Mouse (Mus musculus) liver, embryonic 11.5 days (tissue): ENCODE results near the gene Tbx2. TPM values are rescaled to one million over a fixed set of nuclear protein-coding genes. Genes with fewer than 3 reads are reported as not detected.

Experiments
- ATAC-seq: fragments of 200-750 bp; cut with Nextera tagmentation; replicated peaks from 2 replicates; pipeline ENCODE4 v1.8.0; 2017; ENCODE audit warnings: moderate number of reproducible peaks, mild to moderate bottlenecking, moderate TSS enrichment, moderate library complexity; ENCODE audit not compliant: low FRiP score
- DNase-seq: peaks from one replicate; pipeline ENCODE4 v3.0.0-alpha.2; 2017; ENCODE audit warnings: low spot score
- H3K27ac ChIP-seq: fragments of 300-500 bp; sonication (generic); 2 replicates; pipeline ENCODE4 v1.5.1; 2014; ENCODE audit warnings: mild to moderate bottlenecking, low read depth, low read length, control low read depth
- H3K27me3 ChIP-seq: fragments of 300-500 bp; sonication (generic); replicated peaks from 2 replicates; pipeline ENCODE4 v1.6.1; 2014; ENCODE audit warnings: low read length, mixed read lengths; ENCODE audit not compliant: control insufficient read depth, insufficient read depth
- H3K36me3 ChIP-seq: fragments of 300-500 bp; sonication (generic); 2 replicates; pipeline ENCODE4 v1.6.1; 2014; ENCODE audit warnings: mild to moderate bottlenecking, low read length, moderate library complexity, mixed read lengths; ENCODE audit not compliant: control insufficient read depth, insufficient read depth
- H3K4me1 ChIP-seq: fragments of 300-500 bp; sonication (generic); replicated peaks from 2 replicates; pipeline ENCODE4 v1.6.1; 2014; ENCODE audit warnings: low read length, mixed read lengths; ENCODE audit not compliant: control insufficient read depth, insufficient read depth
- H3K4me2 ChIP-seq: fragments of 300-500 bp; sonication (generic); 2 replicates; pipeline ENCODE4 v1.6.1; 2014; ENCODE audit warnings: mild to moderate bottlenecking, control low read depth, moderate library complexity
- H3K4me3 ChIP-seq: fragments of 300-500 bp; sonication (generic); 2 replicates; pipeline ENCODE4 v1.5.1; 2014; ENCODE audit warnings: low read depth, low read length, control low read depth
- H3K9ac ChIP-seq: fragments of 300-500 bp; sonication (generic); 2 replicates; pipeline ENCODE4 v1.6.1; 2014; ENCODE audit warnings: low read depth, low read length, control low read depth
- H3K9me3 ChIP-seq: fragments of 300-500 bp; sonication (generic); 2 replicates; pipeline ENCODE4 v1.6.1; 2016; ENCODE audit warnings: low read length, inconsistent platforms, mixed read lengths; ENCODE audit not compliant: control insufficient read depth
- WGBS: fragments of 180-500 bp; shearing (Covaris S2); extraction: QIAGEN DNeasy Blood & Tissue Kit; methylation state at CpG from one replicate; pipeline ENCODE4 v1.1.7; 2014; 5-methylcytosine and 5-hydroxymethylcytosine counted together
- polyA plus RNA-seq: library from polyadenylated mRNA; unstranded; fragments of >200 nt; fragmentation: Nextera tagmentation; extraction: Ambion mirVana; gene quantifications from 2 replicates; pipeline ENCODE4 v1.2.1, GENCODE M21; 2014

Tbx2 gene
- polyA plus RNA-seq, 1 experiment from 2014 or later, result 3.2 TPM

- H3K4me1 ChIP-seq, result peaks cover 37% of the 10 kb centered on the region
- H3K9me3 ChIP-seq, result no peaks in the 10 kb centered on the region
- no peaks in the 10 kb centered on the region for H3K36me3 ChIP-seq
- WGBS, result 56% methylated on average over 11 of the region's 11 CpGs
- peak overlapping the region; percentile 50 for H3K4me2 ChIP-seq
- no peak overlapping the region for H3K27ac ChIP-seq
- no peak for ATAC-seq
- H3K4me3 ChIP-seq, result no peak overlapping the region
- H3K9ac ChIP-seq, result no peak overlapping the region
- no peak for DNase-seq
- peaks cover 8% of the 10 kb centered on the region for H3K27me3 ChIP-seq
Measured at GRCm38 (mm10) chr11:85800380-85800779, 32.0 kb upstream of the Tbx2 start.

GRCm38 (mm10) chr11:85804048-85804447, 28.3 kb upstream of the Tbx2 start:
- ATAC-seq, result peak; percentile 94
- Histone ChIP-seq H3K27me3 (no peaks in the 10 kb centered on the region), H3K4me1 (peaks cover 33% of the 10 kb centered on the region), H3K9ac (no peak overlapping the region), H3K9me3 (no peaks in the 10 kb centered on the region), H3K27ac (peak overlapping the region; percentile 82), H3K36me3 (no peaks in the 10 kb centered on the region), H3K4me2 (peak overlapping the region; percentile 39), H3K4me3 (no peak overlapping the region)
- no peak for DNase-seq
- WGBS, result 22% methylated on average over 5 of the region's 5 CpGs

- no peak for ATAC-seq
- Histone ChIP-seq H3K9me3 (no peaks in the 10 kb centered on the region), H3K27ac (no peak overlapping the region), H3K36me3 (no peaks in the 10 kb centered on the region), H3K27me3 (no peaks in the 10 kb centered on the region), H3K9ac (no peak overlapping the region), H3K4me2 (no peak overlapping the region), H3K4me3 (no peak overlapping the region), H3K4me1 (peaks cover 19% of the 10 kb centered on the region)
- 71% methylated on average over 1 of the region's 1 CpGs for WGBS
- DNase-seq, result no peak
Measured at GRCm38 (mm10) chr11:85805779-85806178, 26.6 kb upstream of the Tbx2 start.

- WGBS, result 79% methylated on average over 11 of the region's 11 CpGs
- no peaks in the 10 kb centered on the region for H3K9me3 ChIP-seq
- ATAC-seq (no peak), DNase-seq (no peak)
- no peak overlapping the region for H3K27ac ChIP-seq
- H3K9ac ChIP-seq, result no peak overlapping the region
- H3K27me3 ChIP-seq, result no peaks in the 10 kb centered on the region
- H3K36me3 ChIP-seq, result no peaks in the 10 kb centered on the region
- peaks cover 19% of the 10 kb centered on the region for H3K4me1 ChIP-seq
- H3K4me2 ChIP-seq, result no peak overlapping the region
- no peak overlapping the region for H3K4me3 ChIP-seq
Measured at GRCm38 (mm10) chr11:85807353-85807752, 25.0 kb upstream of the Tbx2 start.

GRCm38 (mm10) chr11:85811229-85811628, 21.1 kb upstream of the Tbx2 start:
- Histone ChIP-seq H3K36me3 (no peaks in the 10 kb centered on the region), H3K4me3 (no peak overlapping the region), H3K9me3 (no peaks in the 10 kb centered on the region), H3K4me1 (no peaks in the 10 kb centered on the region; the same call in 1 of the 2 replicates), H3K27me3 (0 out of 2 replicates have a peak, but pooled peaks cover 3% of the 10 kb centered on the region), H3K4me2 (no peak overlapping the region), H3K27ac (no peak overlapping the region), H3K9ac (no peak overlapping the region)
- no peak for DNase-seq
- no peak for ATAC-seq
- 49% methylated on average over 4 of the region's 4 CpGs for WGBS

GRCm38 (mm10) chr11:85811676-85812075, 20.7 kb upstream of the Tbx2 start:
- Histone ChIP-seq H3K27ac (no peak overlapping the region; the same call in 1 of the 2 replicates), H3K4me3 (no peak overlapping the region), H3K27me3 (0 out of 2 replicates have a peak, but pooled peaks cover 3% of the 10 kb centered on the region), H3K4me2 (no peak overlapping the region), H3K36me3 (no peaks in the 10 kb centered on the region), H3K4me1 (no peaks in the 10 kb centered on the region; the same call in 1 of the 2 replicates), H3K9me3 (no peaks in the 10 kb centered on the region), H3K9ac (no peak overlapping the region)
- WGBS, result 85% methylated on average over 5 of the region's 5 CpGs
- ATAC-seq (no peak), DNase-seq (no peak)

- H3K27me3 ChIP-seq, result 0 out of 2 replicates have a peak, but pooled peaks cover 3% of the 10 kb centered on the region
- H3K27ac ChIP-seq, result no peak overlapping the region
- H3K4me1 ChIP-seq, result no peaks in the 10 kb centered on the region; the same call in 1 of the 2 replicates
- DNase-seq (no peak), ATAC-seq (no peak)
- no peaks in the 10 kb centered on the region for H3K9me3 ChIP-seq
- H3K9ac ChIP-seq, result no peak overlapping the region
- no peaks in the 10 kb centered on the region for H3K36me3 ChIP-seq
- H3K4me3 ChIP-seq, result no peak overlapping the region
- H3K4me2 ChIP-seq, result no peak overlapping the region
- 78% methylated on average over 12 of the region's 12 CpGs for WGBS
Measured at GRCm38 (mm10) chr11:85812201-85812966, 20.0 kb upstream of the Tbx2 start.

- H3K36me3 ChIP-seq, result no peaks in the 10 kb centered on the region
- no peak for DNase-seq
- WGBS, result 46% methylated on average over 4 of the region's 4 CpGs
- H3K9ac ChIP-seq, result no peak overlapping the region
- H3K4me3 ChIP-seq, result no peak overlapping the region
- H3K4me2 ChIP-seq, result no peak overlapping the region
- no peaks in the 10 kb centered on the region for H3K9me3 ChIP-seq
- peaks cover 6% of the 10 kb centered on the region; the same call in 1 of the 2 replicates for H3K4me1 ChIP-seq
- H3K27ac ChIP-seq, result no peak overlapping the region
- ATAC-seq, result no peak
- 0 out of 2 replicates have a peak, but pooled peaks cover 3% of the 10 kb centered on the region for H3K27me3 ChIP-seq
Measured at GRCm38 (mm10) chr11:85814678-85815077, 17.7 kb upstream of the Tbx2 start.

- 76% methylated on average over 5 of the region's 5 CpGs for WGBS
- DNase-seq (no peak), ATAC-seq (no peak)
- H3K4me1 ChIP-seq, result peaks cover 6% of the 10 kb centered on the region; the same call in 1 of the 2 replicates
- no peak overlapping the region for H3K4me2 ChIP-seq
- no peak overlapping the region for H3K4me3 ChIP-seq
- H3K27ac ChIP-seq, result no peak overlapping the region
- H3K36me3 ChIP-seq, result no peaks in the 10 kb centered on the region
- peaks cover 11% of the 10 kb centered on the region for H3K27me3 ChIP-seq
- H3K9ac ChIP-seq, result no peak overlapping the region
- no peaks in the 10 kb centered on the region for H3K9me3 ChIP-seq
Measured at GRCm38 (mm10) chr11:85816471-85816870, 15.9 kb upstream of the Tbx2 start.
